Mouse (Mus musculus) layer of hippocampus, adult 6 months (tissue): ENCODE measurements around the gene Depdc1a. TPM values are rescaled to one million over a fixed set of nuclear protein-coding genes. Genes with fewer than 3 reads are reported as not detected.

ENCODE experiments used
- long read RNA-seq, 2 experiments: library from polyadenylated mRNA; unstranded; transcript quantifications; one replicate each; pipeline ENCODE4 v2.0.0; 2019 to 2020
- polyA plus RNA-seq: library from polyadenylated mRNA; unstranded; fragments of <200 nt; fragmentation: Nextera tagmentation; gene quantifications from 2 replicates; pipeline ENCODE4 v1.2.3, GENCODE M21; 2021

Gene Depdc1a
- polyA plus RNA-seq, result not detected in 2 replicates
- long read RNA-seq, experiment 1, result 0 reads
- long read RNA-seq, experiment 2, result 0 reads

DNA sequence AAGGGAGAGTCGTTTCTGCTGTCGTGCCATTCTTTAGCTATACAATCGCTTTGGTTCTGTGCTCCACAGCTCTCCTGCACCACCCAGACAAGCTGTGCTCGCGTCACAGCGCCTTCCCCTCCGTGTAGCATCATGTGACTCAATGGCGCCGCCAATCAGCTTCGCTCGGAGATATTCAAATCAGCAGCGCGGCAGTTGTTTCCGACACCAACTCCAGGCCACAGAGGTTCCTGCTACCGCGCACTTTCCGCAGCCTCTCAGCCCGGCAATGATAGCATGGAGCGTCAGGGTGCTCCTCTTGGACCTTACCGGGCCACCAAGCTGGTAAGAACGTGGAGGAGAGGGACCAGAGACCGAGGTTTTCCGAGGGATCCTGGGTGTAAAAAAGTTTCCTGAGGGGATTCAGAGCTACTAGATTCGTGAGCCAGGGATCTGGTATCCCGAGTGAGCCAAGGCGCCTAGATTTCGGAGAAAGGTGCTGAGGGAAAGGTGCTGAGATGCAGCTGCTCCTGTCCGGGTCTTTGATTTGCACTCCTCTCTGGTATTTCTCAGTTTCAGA lies at the start of gene Depdc1a:
Gene Depdc1a (plus strand): TSS at position 191 of the 559 bp plus-strand sequence.

Other genes with a start within 250 kb of the Depdc1a start
- 1.1 and 1.3 TPM in 2 replicates for gene Rpe65, start 103.7 kb downstream of the Depdc1a start, polyA plus RNA-seq